Mouse (Mus musculus) layer of hippocampus, adult 6 months (tissue): ENCODE measurements around the gene Gm20441. TPM values are rescaled to one million over a fixed set of nuclear protein-coding genes. Genes with fewer than 3 reads are reported as not detected.

Source experiments
- long read RNA-seq, 2 experiments: library from polyadenylated mRNA; unstranded; transcript quantifications; one replicate each; pipeline ENCODE4 v2.0.0; 2019 to 2020
- polyA plus RNA-seq: library from polyadenylated mRNA; unstranded; fragments of <200 nt; fragmentation: Nextera tagmentation; gene quantifications from 2 replicates; pipeline ENCODE4 v1.2.3, GENCODE M21; 2021

Gene Gm20441
- not detected in 2 replicates for polyA plus RNA-seq
- long read RNA-seq, experiment 1 = 0 reads
- long read RNA-seq, experiment 2, partial matches to known transcripts = 1 of 1 reads
- long read RNA-seq, experiment 2, other reads (novel, unspliced or antisense) = 0 of 1 reads

GRCm38 (mm10) chr10:75780769-75781578 is at the start of gene Gm20441, which contains the start of gene Gstt3:
Gm20441 (minus strand) TSS chr10:75780954.
Gstt3 (minus strand) TSS chr10:75781414.

GRCm38 (mm10) chr10:75822443-75822842 is 41.7 kb upstream of the Gm20441 start, which contains the start of gene Gstt4:
Gstt4 (minus strand) TSS chr10:75822543.

GRCm38 (mm10) chr10:75798176-75798696 is 17.5 kb upstream of the Gm20441 start, which contains the start of gene Gstt1:
Gstt1 (minus strand) TSS chr10:75798584.

GRCm38 (mm10) chr10:75772795-75773664 is 7.7 kb downstream of the Gm20441 start, which contains the start of gene Ddt:
Ddt (minus strand) TSS chr10:75773414.

GRCm38 (mm10) chr10:75763682-75764518 is 16.9 kb downstream of the Gm20441 start, which contains the start of gene Cabin1:
Cabin1 (minus strand) TSS chr10:75764341.

Other genes starting within 250 kb of the Gm20441 start
- gene Lrrc75b, start 220.6 kb downstream of the Gm20441 start, polyA plus RNA-seq = 1.3 and 1.7 TPM in 2 replicates
- 2.2 and 2.7 TPM in 2 replicates for gene Ggt1, start 219.3 kb downstream of the Gm20441 start, polyA plus RNA-seq
- 0.77 and 1.4 TPM in 2 replicates for gene Ggt5, start 191.6 kb downstream of the Gm20441 start, polyA plus RNA-seq
- 0.92 and 1.4 TPM in 2 replicates for gene Susd2, start 136.9 kb downstream of the Gm20441 start, polyA plus RNA-seq
- gene Cabin1, start 16.6 kb downstream of the Gm20441 start, polyA plus RNA-seq = 15.1 and 22.2 TPM in 2 replicates
- 194 and 202 TPM in 2 replicates for gene Ddt, start 7.5 kb downstream of the Gm20441 start, polyA plus RNA-seq
- gene Gstt3, start 460 bp upstream of the Gm20441 start, polyA plus RNA-seq = 8.2 and 13.6 TPM in 2 replicates
- gene Gstt1, start 17.6 kb upstream of the Gm20441 start, polyA plus RNA-seq = 38.2 and 46.0 TPM in 2 replicates
- gene Gstt4, start 41.6 kb upstream of the Gm20441 start, polyA plus RNA-seq = not detected in 2 replicates
- 5.4 and 8.1 TPM in 2 replicates for gene Gstt2, start 56.5 kb upstream of the Gm20441 start, polyA plus RNA-seq
- 1,436 and 1,590 TPM in 2 replicates for gene Mif, start 79.3 kb upstream of the Gm20441 start, polyA plus RNA-seq
- gene Derl3, start 112.5 kb upstream of the Gm20441 start, polyA plus RNA-seq = 2.1 and 2.3 TPM in 2 replicates
- gene Smarcb1, start 140.7 kb upstream of the Gm20441 start, polyA plus RNA-seq = 110 and 116 TPM in 2 replicates
- 1,305 and 1,353 TPM in 2 replicates for gene Chchd10, start 152.2 kb upstream of the Gm20441 start, polyA plus RNA-seq
- gene Mmp11, start 155.5 kb upstream of the Gm20441 start, polyA plus RNA-seq = 1.3 and 1.4 TPM in 2 replicates
- gene Gm867, start 159.7 kb upstream of the Gm20441 start, polyA plus RNA-seq = 0.13 and 0.26 TPM in 2 replicates
- 0.26 TPM in 1 of 2 replicates, not detected in the other for gene Vpreb3, start 162.1 kb upstream of the Gm20441 start, polyA plus RNA-seq
- not detected in 2 replicates for gene Gm5134, start 173.6 kb upstream of the Gm20441 start, polyA plus RNA-seq